Mouse (Mus musculus): ENCODE data around the gene Wwp2. TPM values are rescaled to one million over a fixed set of nuclear protein-coding genes. Genes with fewer than 3 reads are reported as not detected.
"Not testable (repeated sequence)": the region's sequence is repeated elsewhere in the genome, so short reads cannot be mapped to it uniquely, and the experiment has no call there.

Wwp2 gene
- polyA plus RNA-seq, 1 experiment = 44.0 TPM

DNA sequence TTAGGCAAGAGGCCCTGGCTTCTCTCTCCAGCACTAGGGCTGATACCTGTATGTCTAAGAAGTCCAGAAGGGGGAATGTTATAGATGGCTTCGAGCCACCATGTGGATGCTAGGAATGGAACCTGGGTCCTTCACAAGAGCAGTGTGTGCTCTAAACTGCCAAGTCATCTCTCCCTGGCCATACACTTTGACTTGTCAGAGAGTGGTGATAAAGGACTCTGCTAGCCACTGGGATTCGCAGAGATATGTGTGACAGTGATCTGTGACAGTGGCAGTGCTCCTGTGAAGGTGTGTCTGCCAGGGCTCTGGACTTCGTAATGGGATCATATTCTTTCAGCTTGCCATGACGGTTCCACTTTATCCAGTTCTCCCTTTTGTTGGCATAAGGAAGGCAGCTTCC is 37.2 kb downstream of the Wwp2 start:
- no peak for DNase-seq
- WGBS = 95% methylated on average over 4 of the region's 4 CpGs
- no peak overlapping the region for H3K27ac ChIP-seq (ENCODE audit: insufficient read depth, low read depth, low read length)
- no peaks in the 10 kb centered on the region for H3K4me1 ChIP-seq (ENCODE audit: control insufficient read depth, insufficient read depth, low read length)
- TF ChIP-seq CTCF (conservative IDR thresholded peaks at IDR 0.05; ENCODE audit: insufficient read depth, insufficient read length, low read depth, low read length) (no peak), POLR2A (IDR thresholded peaks at IDR 0.05; ENCODE audit: low read depth, low read length) (no peak)
- no peak overlapping the region for H3K4me3 ChIP-seq (ENCODE audit: insufficient read depth, low read depth, low read length)
- no peaks in the 10 kb centered on the region for H3K36me3 ChIP-seq (ENCODE audit: control insufficient read depth, insufficient read depth, low read length)
- no peaks in the 10 kb centered on the region for H3K27me3 ChIP-seq (replicated peaks; ENCODE audit: control insufficient read depth, insufficient read depth, low read length)

DNA sequence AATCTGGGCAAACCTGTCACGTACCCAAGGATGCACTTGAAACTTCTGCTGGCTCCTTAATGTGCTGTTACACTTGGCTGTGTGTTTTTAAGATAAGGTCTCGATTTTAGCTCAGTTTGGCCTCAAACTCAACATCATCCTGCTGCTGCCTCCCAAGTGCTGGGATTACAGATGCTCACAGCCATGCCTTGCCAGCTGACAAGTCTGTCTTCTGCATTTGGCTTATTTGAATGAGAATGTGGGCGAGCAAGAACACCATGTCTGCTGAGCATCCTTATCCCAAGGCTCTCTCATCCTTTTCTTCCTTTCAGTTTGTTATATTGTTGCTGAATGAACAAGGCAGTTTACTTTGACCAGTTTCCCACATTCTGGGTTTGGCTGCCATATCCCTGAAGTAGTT is 39.4 kb downstream of the Wwp2 start:
- H3K4me1 ChIP-seq (ENCODE audit: control insufficient read depth, insufficient read depth, low read length) = no peaks in the 10 kb centered on the region
- no peak for DNase-seq
- H3K36me3 ChIP-seq (ENCODE audit: control insufficient read depth, insufficient read depth, low read length) = no peaks in the 10 kb centered on the region
- H3K27me3 ChIP-seq (replicated peaks; ENCODE audit: control insufficient read depth, insufficient read depth, low read length) = no peaks in the 10 kb centered on the region
- no peak overlapping the region for H3K4me3 ChIP-seq (ENCODE audit: insufficient read depth, low read depth, low read length)
- no peak overlapping the region for H3K27ac ChIP-seq (ENCODE audit: insufficient read depth, low read depth, low read length)
- no peak for TF ChIP-seq POLR2A (IDR thresholded peaks at IDR 0.05; ENCODE audit: low read depth, low read length)
- TF ChIP-seq CTCF (conservative IDR thresholded peaks at IDR 0.05; ENCODE audit: insufficient read depth, insufficient read length, low read depth, low read length) = no peak
- 89% methylated on average over 3 of the region's 3 CpGs for WGBS

DNA sequence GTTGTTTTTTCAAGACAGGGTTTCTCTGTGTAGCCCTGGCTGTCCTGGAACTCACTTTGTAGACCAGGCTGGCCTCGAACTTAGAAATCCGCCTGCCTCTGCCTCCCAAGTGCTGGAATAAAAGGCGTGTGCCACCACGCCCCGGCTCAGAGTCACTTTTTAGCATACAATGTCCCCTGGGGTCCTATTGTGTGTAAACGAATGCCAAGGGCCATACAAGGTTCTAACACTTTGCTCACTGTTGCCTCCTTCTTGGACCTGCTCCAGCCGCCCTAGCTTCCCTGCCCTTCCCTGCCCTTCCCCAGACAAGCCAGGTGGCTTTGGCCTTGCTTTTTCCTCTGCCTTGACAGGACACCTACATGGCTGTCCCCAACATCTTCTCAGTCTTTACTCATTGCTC is 40.6 kb downstream of the Wwp2 start:
- not testable (repeated sequence) for H3K36me3 ChIP-seq (ENCODE audit: control insufficient read depth, insufficient read depth, low read length); DNase-seq; H3K4me1 ChIP-seq (ENCODE audit: control insufficient read depth, insufficient read depth, low read length); H3K27ac ChIP-seq (ENCODE audit: insufficient read depth, low read depth, low read length); H3K4me3 ChIP-seq (ENCODE audit: insufficient read depth, low read depth, low read length); H3K27me3 ChIP-seq (replicated peaks; ENCODE audit: control insufficient read depth, insufficient read depth, low read length)
- WGBS = 90% methylated on average over 7 of the region's 7 CpGs

DNA sequence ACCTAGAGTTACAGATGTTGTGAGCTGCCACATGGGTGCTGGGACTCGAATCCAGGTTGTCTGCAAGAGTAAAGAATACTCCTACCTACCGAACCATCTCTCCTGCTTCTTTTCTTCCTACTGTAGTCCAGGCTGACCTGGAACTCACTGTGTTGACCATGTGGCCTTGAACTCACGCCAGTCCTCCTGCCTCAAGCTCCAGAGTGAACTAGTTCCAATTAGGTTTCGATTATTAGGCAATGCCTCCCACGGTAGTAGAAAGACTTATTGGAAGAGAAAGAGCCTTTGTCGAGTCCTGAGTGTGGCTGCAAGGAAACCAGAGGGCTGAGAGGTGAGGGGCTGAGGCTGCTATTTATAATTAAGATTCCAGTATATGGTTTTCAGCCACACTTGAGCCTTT is 42.6 kb downstream of the Wwp2 start:
- 79% methylated on average over 6 of the region's 6 CpGs for WGBS
- no peaks in the 10 kb centered on the region; the same call in 1 of the 2 replicates for H3K36me3 ChIP-seq (ENCODE audit: control insufficient read depth, insufficient read depth, low read length)
- no peak overlapping the region for H3K4me3 ChIP-seq (ENCODE audit: insufficient read depth, low read depth, low read length)
- no peaks in the 10 kb centered on the region for H3K4me1 ChIP-seq (ENCODE audit: control insufficient read depth, insufficient read depth, low read length)
- DNase-seq = no peak
- TF ChIP-seq CTCF (conservative IDR thresholded peaks at IDR 0.05; ENCODE audit: insufficient read depth, insufficient read length, low read depth, low read length) = no peak
- no peak for TF ChIP-seq POLR2A (IDR thresholded peaks at IDR 0.05; ENCODE audit: low read depth, low read length)
- no peaks in the 10 kb centered on the region for H3K27me3 ChIP-seq (replicated peaks; ENCODE audit: control insufficient read depth, insufficient read depth, low read length)
- no peak overlapping the region for H3K27ac ChIP-seq (ENCODE audit: insufficient read depth, low read depth, low read length)

DNA sequence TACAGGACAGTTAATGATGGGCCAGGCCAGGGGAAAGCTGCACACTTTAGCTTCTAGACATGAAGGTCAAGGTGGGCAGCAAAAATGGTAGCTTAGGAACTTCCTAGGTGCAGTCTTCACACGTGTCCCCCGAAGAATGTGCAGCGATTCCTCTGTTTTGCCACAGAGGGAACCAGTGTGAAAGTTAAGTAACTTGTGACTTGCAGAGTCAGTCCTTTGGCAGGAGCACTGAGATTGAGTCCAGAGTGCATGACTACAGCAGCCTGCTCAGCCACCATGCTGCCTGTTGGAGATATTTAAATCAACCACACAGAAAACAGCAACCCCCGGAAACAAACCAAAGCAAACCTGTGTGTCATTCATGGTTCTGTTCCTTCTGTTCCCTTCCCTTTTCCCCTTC is 44.3 kb downstream of the Wwp2 start:
- Histone ChIP-seq H3K4me3 (ENCODE audit: insufficient read depth, low read depth, low read length) (no peak overlapping the region), H3K27me3 (replicated peaks; ENCODE audit: control insufficient read depth, insufficient read depth, low read length) (no peaks in the 10 kb centered on the region), H3K4me1 (ENCODE audit: control insufficient read depth, insufficient read depth, low read length) (no peaks in the 10 kb centered on the region), H3K36me3 (ENCODE audit: control insufficient read depth, insufficient read depth, low read length) (no peaks in the 10 kb centered on the region; the same call in 1 of the 2 replicates), H3K27ac (ENCODE audit: insufficient read depth, low read depth, low read length) (no peak overlapping the region)
- WGBS = 75% methylated on average over 4 of the region's 4 CpGs
- DNase-seq = peak; percentile 33
- no peak for TF ChIP-seq POLR2A (IDR thresholded peaks at IDR 0.05; ENCODE audit: low read depth, low read length)
- TF ChIP-seq CTCF (conservative IDR thresholded peaks at IDR 0.05; ENCODE audit: insufficient read depth, insufficient read length, low read depth, low read length) = 0 out of 2 replicates have a peak, but pooled peaks have one; percentile 14

DNA sequence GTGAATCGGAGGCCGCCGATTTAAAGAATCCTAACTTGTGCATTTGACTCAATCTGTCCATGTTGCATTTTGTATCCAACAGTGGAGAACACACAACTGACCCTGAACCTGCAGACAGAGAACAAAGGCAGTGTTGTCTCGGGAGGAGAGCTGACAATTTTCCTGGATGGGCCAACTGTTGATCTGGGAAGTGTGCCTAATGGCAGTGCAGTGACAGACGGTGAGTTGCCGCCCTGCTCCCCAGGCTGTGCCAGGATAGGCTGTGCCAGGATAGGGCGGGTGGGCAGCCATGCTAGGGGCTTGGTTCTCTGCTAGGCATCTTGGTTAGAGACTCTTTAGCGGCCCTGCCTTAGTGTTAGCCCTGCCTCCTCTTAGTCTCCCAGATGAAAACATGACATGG is 47.1 kb downstream of the Wwp2 start:
- H3K27ac ChIP-seq (ENCODE audit: insufficient read depth, low read depth, low read length) = no peak overlapping the region
- WGBS = 82% methylated on average over 8 of the region's 8 CpGs
- no peaks in the 10 kb centered on the region for H3K27me3 ChIP-seq (replicated peaks; ENCODE audit: control insufficient read depth, insufficient read depth, low read length)
- DNase-seq = no peak
- H3K36me3 ChIP-seq (ENCODE audit: control insufficient read depth, insufficient read depth, low read length) = no peaks in the 10 kb centered on the region; the same call in 1 of the 2 replicates
- no peak for TF ChIP-seq POLR2A (IDR thresholded peaks at IDR 0.05; ENCODE audit: low read depth, low read length)
- TF ChIP-seq CTCF (conservative IDR thresholded peaks at IDR 0.05; ENCODE audit: insufficient read depth, insufficient read length, low read depth, low read length) = no peak
- H3K4me3 ChIP-seq (ENCODE audit: insufficient read depth, low read depth, low read length) = no peak overlapping the region
- no peaks in the 10 kb centered on the region for H3K4me1 ChIP-seq (ENCODE audit: control insufficient read depth, insufficient read depth, low read length)

DNA sequence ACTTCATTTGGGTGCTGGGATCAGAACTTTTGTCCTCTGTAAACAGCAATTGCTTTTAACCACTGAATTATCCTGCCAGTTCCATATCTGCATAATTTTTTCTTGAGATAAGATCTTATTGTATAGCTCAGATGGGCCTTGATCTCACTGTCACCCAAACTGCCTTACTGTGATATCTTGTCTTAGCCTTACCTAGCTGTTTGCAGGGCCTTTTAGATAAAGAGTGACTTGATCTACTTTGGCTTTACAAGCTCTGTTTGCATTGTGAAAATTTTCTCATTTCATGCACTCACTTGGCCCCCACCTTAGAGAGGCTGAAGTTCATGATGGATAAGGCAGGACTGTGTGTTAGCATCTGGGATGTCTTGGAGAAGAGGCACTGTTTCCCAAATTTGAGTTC is 48.8 kb downstream of the Wwp2 start:
- TF ChIP-seq POLR2A (IDR thresholded peaks at IDR 0.05; ENCODE audit: low read depth, low read length) (no peak), CTCF (conservative IDR thresholded peaks at IDR 0.05; ENCODE audit: insufficient read depth, insufficient read length, low read depth, low read length) (no peak)
- no peaks in the 10 kb centered on the region for H3K27me3 ChIP-seq (replicated peaks; ENCODE audit: control insufficient read depth, insufficient read depth, low read length)
- no peaks in the 10 kb centered on the region; the same call in 1 of the 2 replicates for H3K36me3 ChIP-seq (ENCODE audit: control insufficient read depth, insufficient read depth, low read length)
- H3K4me3 ChIP-seq (ENCODE audit: insufficient read depth, low read depth, low read length) = no peak overlapping the region
- no peak for DNase-seq
- no peak overlapping the region for H3K27ac ChIP-seq (ENCODE audit: insufficient read depth, low read depth, low read length)
- H3K4me1 ChIP-seq (ENCODE audit: control insufficient read depth, insufficient read depth, low read length) = no peaks in the 10 kb centered on the region

DNA sequence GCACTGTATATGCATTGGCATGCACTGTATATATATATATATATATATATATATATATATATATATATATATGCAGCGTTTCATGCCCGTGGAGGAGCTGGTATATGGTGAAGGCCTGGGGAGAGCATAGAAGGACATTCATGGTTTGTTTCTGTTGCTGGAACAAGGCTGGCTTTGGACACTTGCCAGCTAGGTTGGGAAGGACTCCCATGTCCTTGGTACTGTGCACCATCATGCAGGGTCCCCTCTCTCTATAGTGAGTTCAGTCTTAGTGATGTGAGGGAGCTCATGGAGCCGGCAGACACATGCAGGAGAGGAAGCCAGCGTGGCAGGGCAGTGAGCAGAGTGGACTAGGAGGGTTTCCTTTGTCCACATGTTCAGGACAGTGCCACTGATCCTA is 52.4 kb downstream of the Wwp2 start:
- H3K4me3 ChIP-seq (ENCODE audit: insufficient read depth, low read depth, low read length) = no peak overlapping the region
- WGBS = 78% methylated on average over 4 of the region's 4 CpGs
- no peaks in the 10 kb centered on the region for H3K27me3 ChIP-seq (replicated peaks; ENCODE audit: control insufficient read depth, insufficient read depth, low read length)
- peaks cover 2% of the 10 kb centered on the region; the same call in 1 of the 2 replicates for H3K4me1 ChIP-seq (ENCODE audit: control insufficient read depth, insufficient read depth, low read length)
- no peak for DNase-seq
- TF ChIP-seq POLR2A (IDR thresholded peaks at IDR 0.05; ENCODE audit: low read depth, low read length) = no peak
- TF ChIP-seq CTCF (conservative IDR thresholded peaks at IDR 0.05; ENCODE audit: insufficient read depth, insufficient read length, low read depth, low read length) = no peak
- no peak overlapping the region for H3K27ac ChIP-seq (ENCODE audit: insufficient read depth, low read depth, low read length)
- no peaks in the 10 kb centered on the region for H3K36me3 ChIP-seq (ENCODE audit: control insufficient read depth, insufficient read depth, low read length)

Data from kidney, adult 2 months (tissue).